Mouse (Mus musculus) brain, adult 2 months (tissue): Measurements from ENCODE around the gene Cyp19a1.

Experiments used
- DNase-seq: peaks from one replicate; pipeline ENCODE4 v3.0.0; 2011; ENCODE audit warnings: low read depth, low spot score

Cyp19a1 gene

GRCm38 (mm10) chr9:54268010-54268409 lies at the start of gene Cyp19a1:
Gene Cyp19a1 (minus strand): TSS chr9:54268110.
- no peak for DNase-seq

GRCm38 (mm10) chr9:54316363-54316762 lies 48.5 kb upstream of the Cyp19a1 start:
- peak; percentile 40 for DNase-seq

- DNase-seq = peak; percentile 14
Measured at GRCm38 (mm10) chr9:54308751-54309358, 40.9 kb upstream of the Cyp19a1 start.

GRCm38 (mm10) chr9:54308209-54308608 lies 40.3 kb upstream of the Cyp19a1 start:
- DNase-seq = no peak

GRCm38 (mm10) chr9:54301255-54301654 lies 33.3 kb upstream of the Cyp19a1 start:
- DNase-seq = peak; percentile 72

- DNase-seq = no peak
Measured at GRCm38 (mm10) chr9:54299792-54300191, 31.9 kb upstream of the Cyp19a1 start.

GRCm38 (mm10) chr9:54299389-54299788 lies 31.5 kb upstream of the Cyp19a1 start:
- DNase-seq = no peak

- no peak for DNase-seq
Measured at GRCm38 (mm10) chr9:54287804-54288203, 19.9 kb upstream of the Cyp19a1 start.

- peak; percentile 14 for DNase-seq
Measured at GRCm38 (mm10) chr9:54286331-54286987, 18.5 kb upstream of the Cyp19a1 start, which contains the start of gene Gldn. Gene Gldn (plus strand): TSS chr9:54286486.

- DNase-seq = no peak
Measured at GRCm38 (mm10) chr9:54279046-54279589, 11.2 kb upstream of the Cyp19a1 start.

GRCm38 (mm10) chr9:54275283-54275682 lies 7.4 kb upstream of the Cyp19a1 start:
- DNase-seq = no peak

GRCm38 (mm10) chr9:54270889-54271288 lies 3.0 kb upstream of the Cyp19a1 start:
- no peak for DNase-seq

- DNase-seq = no peak
Measured at GRCm38 (mm10) chr9:54269987-54270386, 2.1 kb upstream of the Cyp19a1 start.

GRCm38 (mm10) chr9:54264754-54265153 lies 3.2 kb downstream of the Cyp19a1 start:
- no peak for DNase-seq

GRCm38 (mm10) chr9:54244869-54245665 lies 22.8 kb downstream of the Cyp19a1 start:
- peak; percentile 18 for DNase-seq

GRCm38 (mm10) chr9:54227580-54227979 lies 40.3 kb downstream of the Cyp19a1 start:
- DNase-seq = no peak

- DNase-seq = no peak
Measured at GRCm38 (mm10) chr9:54216511-54216910, 51.4 kb downstream of the Cyp19a1 start.

GRCm38 (mm10) chr9:54214881-54215280 lies 53.0 kb downstream of the Cyp19a1 start:
- DNase-seq = peak; percentile 63

GRCm38 (mm10) chr9:54194790-54195189 lies 73.1 kb downstream of the Cyp19a1 start:
- DNase-seq = no peak

- DNase-seq = no peak
Measured at GRCm38 (mm10) chr9:54191435-54191834, 76.5 kb downstream of the Cyp19a1 start.

- no peak for DNase-seq
Measured at GRCm38 (mm10) chr9:54182484-54182883, 85.4 kb downstream of the Cyp19a1 start.

- peak; percentile 75 for DNase-seq
Measured at GRCm38 (mm10) chr9:54181330-54181729, 86.6 kb downstream of the Cyp19a1 start.
